Mouse (Mus musculus) thymus, adult 2 months (tissue): ENCODE results near the gene Atxn3.

Experiments
- CTCF ChIP-seq: fragments of 200-500 bp; IDR thresholded peaks from 2 replicates; pipeline ENCODE4 v1.5.1; 2012; ENCODE audit warnings: mild to moderate bottlenecking, control low read depth, low read length, moderate library complexity, borderline replicate concordance; ENCODE audit not compliant: control insufficient read depth, poor library complexity, insufficient read depth; ENCODE audit errors: extremely low read depth
- POLR2A ChIP-seq: fragments of 200-500 bp; IDR thresholded peaks from 2 replicates; pipeline ENCODE4 v1.6.1; 2012; ENCODE audit warnings: mild to moderate bottlenecking, low read length, control low read depth, moderate library complexity; ENCODE audit not compliant: control insufficient read depth, poor library complexity, insufficient read depth; ENCODE audit errors: extremely low read depth

GRCm38 (mm10) chr12:101893296-101893695 is 64.8 kb downstream of the Atxn3 start:
- TF ChIP-seq POLR2A (no peak), CTCF (no peak)
